Mouse (Mus musculus): Measurements from ENCODE around the gene Necab2. TPM values are rescaled to one million over a fixed set of nuclear protein-coding genes. Genes with fewer than 3 reads are reported as not detected.
A peak's percentile ranks its signal among the peaks of the same experiment; 100 is the strongest.

Gene Necab2
- polyA plus RNA-seq, 1 experiment from 2014 or later: 45.7 TPM

DNA sequence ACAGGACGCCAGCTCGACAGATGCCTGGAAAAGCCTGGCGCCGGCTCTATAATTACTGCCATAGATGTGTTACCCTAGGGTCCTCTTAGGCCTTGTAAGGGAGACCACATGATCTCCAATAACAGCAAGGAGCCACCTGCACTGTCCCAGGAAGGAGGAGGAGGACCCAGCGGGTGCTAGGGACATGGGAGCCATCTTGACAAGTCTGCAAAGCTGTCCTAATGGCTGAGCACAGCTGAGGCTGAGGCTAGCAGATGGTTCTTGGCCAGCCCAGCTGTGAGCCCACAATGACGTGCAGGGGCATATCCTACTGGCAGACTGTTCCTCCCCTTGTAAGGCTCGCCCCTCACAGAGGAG lies 6.6 kb upstream of the Necab2 start:
- no peak for ATAC-seq (ENCODE audit: low FRiP score, low TSS enrichment)
- H3K9ac ChIP-seq (replicated peaks; ENCODE audit: low read length): no peak overlapping the region

DNA sequence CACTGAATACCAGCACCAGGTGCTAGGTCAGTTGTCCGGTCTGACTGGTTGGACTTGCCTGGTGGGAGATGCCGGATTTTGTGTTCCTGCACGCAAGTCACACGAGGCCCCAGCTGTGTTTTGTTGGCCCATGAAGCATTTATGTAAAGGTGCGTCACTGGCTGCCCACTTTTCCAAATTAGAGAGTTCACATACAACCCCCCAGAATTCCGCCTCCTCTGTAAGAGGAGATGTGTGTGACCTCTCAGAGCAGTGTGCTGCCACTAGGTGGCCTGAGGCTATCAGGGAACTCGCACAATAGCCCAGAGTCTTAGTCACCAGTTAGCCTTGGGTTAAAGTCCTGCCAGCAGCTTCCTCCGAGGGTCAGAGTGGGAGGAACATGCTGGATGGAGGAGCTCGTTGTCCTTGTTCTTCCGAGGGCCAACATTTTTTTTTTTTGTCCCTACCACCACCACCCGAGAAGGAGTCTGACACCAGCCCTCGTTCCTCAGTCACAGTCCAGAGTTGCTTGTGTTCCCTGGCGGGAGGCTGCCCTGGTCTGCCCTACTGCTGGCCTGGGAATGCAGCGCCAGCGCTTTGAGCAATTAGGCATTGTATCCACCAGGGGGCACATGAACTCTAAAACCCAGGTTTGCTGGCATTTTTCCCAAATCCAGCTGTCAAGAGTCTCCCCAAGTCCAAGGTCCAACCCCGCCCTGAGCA lies 6.1 kb upstream of the Necab2 start:
- Histone ChIP-seq H3K4me2 (ENCODE audit: low read length) (no peak overlapping the region), H3K9ac (replicated peaks; ENCODE audit: low read length) (no peak overlapping the region), H3K27me3 (ENCODE audit: control insufficient read depth, insufficient read depth, low read length) (no peaks in the 10 kb centered on the region), H3K9me3 (ENCODE audit: control insufficient read depth, low read length) (no peaks in the 10 kb centered on the region), H3K27ac (replicated peaks; ENCODE audit: low read depth, low read length) (no peak overlapping the region), H3K4me3 (replicated peaks; ENCODE audit: low read depth, low read length) (no peak overlapping the region), H3K4me1 (ENCODE audit: control insufficient read depth, insufficient read depth, low read length) (no peaks in the 10 kb centered on the region), H3K36me3 (ENCODE audit: control insufficient read depth, insufficient read depth, low read length) (no peaks in the 10 kb centered on the region)
- ATAC-seq (ENCODE audit: low FRiP score, low TSS enrichment): 0 out of 2 replicates have a peak, but pooled peaks have one; percentile 40
- WGBS: 14% methylated on average over 16 of the region's 16 CpGs
- peak; percentile 92 for DNase-seq

More for the DNA sequence above, 6.6 kb upstream of the Necab2 start:
- H3K36me3 ChIP-seq (ENCODE audit: control insufficient read depth, insufficient read depth, low read length): no peaks in the 10 kb centered on the region
- 60% methylated on average over 7 of the region's 7 CpGs for WGBS
- H3K27me3 ChIP-seq (ENCODE audit: control insufficient read depth, insufficient read depth, low read length): no peaks in the 10 kb centered on the region
- no peak overlapping the region for H3K4me2 ChIP-seq (ENCODE audit: low read length)
- DNase-seq: no peak
- H3K9me3 ChIP-seq (ENCODE audit: control insufficient read depth, low read length): no peaks in the 10 kb centered on the region
- H3K27ac ChIP-seq (replicated peaks; ENCODE audit: low read depth, low read length): no peak overlapping the region
- no peak overlapping the region for H3K4me3 ChIP-seq (replicated peaks; ENCODE audit: low read depth, low read length)
- no peaks in the 10 kb centered on the region for H3K4me1 ChIP-seq (ENCODE audit: control insufficient read depth, insufficient read depth, low read length)

DNA sequence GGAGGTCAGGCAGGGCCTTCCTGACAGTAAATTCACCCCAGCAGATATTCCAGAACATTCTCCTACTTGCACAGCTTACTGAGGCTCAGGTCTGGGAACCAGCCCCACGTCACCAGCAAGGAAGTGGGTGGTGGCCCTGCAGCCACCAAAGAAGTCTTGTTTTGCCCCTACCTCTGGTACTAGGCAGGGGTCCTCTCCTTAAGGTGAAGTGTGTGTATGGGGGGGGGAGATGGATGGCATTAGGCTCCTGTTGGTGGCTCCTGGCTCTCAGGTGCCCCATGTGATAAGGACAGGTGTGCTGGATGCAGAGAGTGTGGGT lies 5.6 kb upstream of the Necab2 start:
- WGBS: 74% methylated on average over 1 of the region's 1 CpGs

DNA sequence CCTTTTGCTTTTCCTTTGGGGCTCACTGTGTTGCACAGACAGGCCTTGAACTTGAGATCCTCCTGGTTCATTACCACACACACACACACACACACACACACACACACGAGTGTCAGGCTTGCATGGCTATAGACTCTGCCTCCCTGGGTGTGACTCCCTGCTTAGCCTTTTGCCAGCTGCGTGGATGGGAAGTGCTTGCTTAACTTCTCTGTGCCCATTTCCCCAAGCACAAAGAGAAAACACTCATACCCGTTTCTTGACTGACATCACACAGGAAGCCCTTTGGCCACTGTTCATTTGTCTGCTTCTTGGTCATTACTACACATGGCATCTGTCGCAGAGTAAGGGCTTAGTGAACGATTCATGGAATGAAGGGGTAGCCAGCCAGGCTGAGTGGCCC lies 4.5 kb upstream of the Necab2 start:
- Histone ChIP-seq H3K4me2 (ENCODE audit: low read length) (no peak overlapping the region), H3K27me3 (ENCODE audit: control insufficient read depth, insufficient read depth, low read length) (no peaks in the 10 kb centered on the region), H3K9ac (replicated peaks; ENCODE audit: low read length) (no peak overlapping the region), H3K36me3 (ENCODE audit: control insufficient read depth, insufficient read depth, low read length) (no peaks in the 10 kb centered on the region), H3K27ac (replicated peaks; ENCODE audit: low read depth, low read length) (no peak overlapping the region), H3K9me3 (ENCODE audit: control insufficient read depth, low read length) (no peaks in the 10 kb centered on the region), H3K4me3 (replicated peaks; ENCODE audit: low read depth, low read length) (no peak overlapping the region), H3K4me1 (ENCODE audit: control insufficient read depth, insufficient read depth, low read length) (no peaks in the 10 kb centered on the region)
- 76% methylated on average over 5 of the region's 5 CpGs for WGBS
- DNase-seq (no peak), ATAC-seq (ENCODE audit: low FRiP score, low TSS enrichment) (no peak)

More for the DNA sequence above, 5.6 kb upstream of the Necab2 start:
- Histone ChIP-seq H3K36me3 (ENCODE audit: control insufficient read depth, insufficient read depth, low read length) (no peaks in the 10 kb centered on the region), H3K27me3 (ENCODE audit: control insufficient read depth, insufficient read depth, low read length) (no peaks in the 10 kb centered on the region), H3K27ac (replicated peaks; ENCODE audit: low read depth, low read length) (no peak overlapping the region), H3K4me3 (replicated peaks; ENCODE audit: low read depth, low read length) (no peak overlapping the region), H3K9me3 (ENCODE audit: control insufficient read depth, low read length) (no peaks in the 10 kb centered on the region), H3K4me1 (ENCODE audit: control insufficient read depth, insufficient read depth, low read length) (no peaks in the 10 kb centered on the region), H3K9ac (replicated peaks; ENCODE audit: low read length) (no peak overlapping the region), H3K4me2 (ENCODE audit: low read length) (no peak overlapping the region)
- 0 out of 2 replicates have a peak, but pooled peaks have one; percentile 18 for ATAC-seq (ENCODE audit: low FRiP score, low TSS enrichment)
- no peak for DNase-seq

DNA sequence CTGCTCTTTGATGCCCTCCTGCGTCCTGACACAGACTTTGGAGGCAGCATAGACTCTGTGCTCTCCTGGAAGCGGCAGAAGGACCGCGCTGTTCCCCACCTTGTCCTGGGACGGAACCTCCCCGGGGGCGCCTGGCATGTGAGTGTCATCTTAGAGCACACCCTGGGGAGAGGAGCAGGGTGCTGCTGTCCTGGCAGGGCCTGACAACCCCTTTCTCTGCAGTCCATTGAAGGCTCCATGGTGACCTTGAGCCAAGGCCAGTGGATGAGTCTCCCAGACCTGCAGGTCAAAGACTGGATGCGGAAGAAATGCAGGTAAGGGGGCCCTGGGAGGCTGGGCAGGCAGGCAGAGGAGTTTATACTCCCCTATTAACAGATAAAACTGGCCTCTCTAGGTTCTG lies 3.5 kb upstream of the Necab2 start:
- Histone ChIP-seq H3K9me3 (ENCODE audit: control insufficient read depth, low read length) (no peaks in the 10 kb centered on the region), H3K9ac (replicated peaks; ENCODE audit: low read length) (no peak overlapping the region), H3K27ac (replicated peaks; ENCODE audit: low read depth, low read length) (no peak overlapping the region), H3K36me3 (ENCODE audit: control insufficient read depth, insufficient read depth, low read length) (no peaks in the 10 kb centered on the region), H3K4me3 (replicated peaks; ENCODE audit: low read depth, low read length) (no peak overlapping the region), H3K27me3 (ENCODE audit: control insufficient read depth, insufficient read depth, low read length) (peaks cover 2% of the 10 kb centered on the region; the same call in 1 of the 2 replicates), H3K4me1 (ENCODE audit: control insufficient read depth, insufficient read depth, low read length) (no peaks in the 10 kb centered on the region), H3K4me2 (ENCODE audit: low read length) (no peak overlapping the region)
- 93% methylated on average over 8 of the region's 8 CpGs for WGBS
- ATAC-seq (ENCODE audit: low FRiP score, low TSS enrichment) (no peak), DNase-seq (no peak)

DNA sequence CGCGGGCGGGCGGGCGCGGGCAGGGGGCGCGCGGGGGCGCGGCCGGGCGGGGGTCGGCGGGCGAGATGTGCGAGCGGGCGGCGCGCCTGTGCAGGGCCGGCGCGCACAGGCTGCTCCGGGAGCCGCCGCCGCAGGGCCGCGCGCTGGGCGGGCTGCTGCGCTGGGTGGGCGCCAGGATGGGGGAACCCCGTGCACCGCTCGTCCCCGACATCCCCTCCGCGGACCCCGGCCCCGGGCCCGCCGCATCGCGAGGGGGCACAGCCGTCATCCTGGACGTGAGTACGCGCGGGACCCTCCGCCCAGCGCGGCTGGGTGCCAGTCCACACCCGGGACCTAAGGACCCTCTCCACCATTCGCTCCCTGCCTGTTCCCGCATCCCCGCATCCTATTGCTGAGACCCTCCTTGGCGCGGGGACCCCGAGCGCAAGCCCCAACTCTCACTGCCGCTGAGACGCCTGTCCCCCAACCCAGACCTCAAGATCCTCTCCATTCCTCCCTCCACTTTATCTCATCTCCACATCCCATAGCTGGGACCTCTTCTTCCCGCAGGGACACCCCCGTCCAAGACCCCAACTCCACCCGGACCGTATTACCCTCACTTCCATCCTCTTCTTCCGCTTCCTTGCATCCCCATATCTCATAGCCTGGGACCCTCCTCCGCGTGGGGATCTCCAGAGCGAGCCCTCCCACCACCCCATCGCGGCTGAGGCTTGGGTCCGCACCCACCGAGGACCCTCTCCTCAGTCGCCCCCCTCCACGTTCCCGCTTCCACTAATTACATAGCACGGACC lies 666 bp downstream of the Necab2 start:
- Histone ChIP-seq H3K9ac (replicated peaks; ENCODE audit: low read length) (peak overlapping the region; percentile 77), H3K4me2 (ENCODE audit: low read length) (peak overlapping the region; percentile 81), H3K27me3 (ENCODE audit: control insufficient read depth, insufficient read depth, low read length) (peaks cover 7% of the 10 kb centered on the region; the same call in 1 of the 2 replicates), H3K4me1 (ENCODE audit: control insufficient read depth, insufficient read depth, low read length) (no peaks in the 10 kb centered on the region), H3K27ac (replicated peaks; ENCODE audit: low read depth, low read length) (peak overlapping the region; percentile 49), H3K36me3 (ENCODE audit: control insufficient read depth, insufficient read depth, low read length) (no peaks in the 10 kb centered on the region), H3K4me3 (replicated peaks; ENCODE audit: low read depth, low read length) (peak overlapping the region; percentile 64), H3K9me3 (ENCODE audit: control insufficient read depth, low read length) (no peaks in the 10 kb centered on the region)
- WGBS: under 1% methylated on average over 41 of the region's 80 CpGs
- DNase-seq (peak; percentile 79), ATAC-seq (ENCODE audit: low FRiP score, low TSS enrichment) (peak; percentile 73)

DNA sequence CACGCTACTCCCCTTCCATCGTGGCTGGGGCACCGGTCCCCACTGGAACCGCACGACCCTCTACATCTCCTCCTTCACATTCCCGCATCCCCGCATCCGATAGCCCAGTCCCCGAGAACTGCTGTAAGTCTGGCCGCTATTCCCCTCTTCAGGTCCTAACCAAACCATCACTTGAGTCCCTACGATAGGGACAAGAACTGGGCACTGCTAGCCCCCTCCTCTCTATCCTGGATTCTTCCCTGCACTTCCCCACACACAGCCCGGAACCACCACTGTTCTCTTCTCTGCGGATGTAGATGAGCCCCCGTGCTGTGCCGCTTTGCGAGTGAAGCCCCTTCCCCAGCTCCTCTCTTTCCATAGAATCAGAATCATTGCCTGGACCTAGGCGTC lies 1.3 kb downstream of the Necab2 start:
- Histone ChIP-seq H3K4me1 (ENCODE audit: control insufficient read depth, insufficient read depth, low read length) (no peaks in the 10 kb centered on the region), H3K4me2 (ENCODE audit: low read length) (peak overlapping the region; percentile 81), H3K9me3 (ENCODE audit: control insufficient read depth, low read length) (no peaks in the 10 kb centered on the region), H3K36me3 (ENCODE audit: control insufficient read depth, insufficient read depth, low read length) (no peaks in the 10 kb centered on the region), H3K9ac (replicated peaks; ENCODE audit: low read length) (peak overlapping the region; percentile 77), H3K27ac (replicated peaks; ENCODE audit: low read depth, low read length) (peak overlapping the region; percentile 20; the same call in 1 of the 2 replicates), H3K4me3 (replicated peaks; ENCODE audit: low read depth, low read length) (peak overlapping the region; percentile 64), H3K27me3 (ENCODE audit: control insufficient read depth, insufficient read depth, low read length) (peaks cover 7% of the 10 kb centered on the region; the same call in 1 of the 2 replicates)
- under 1% methylated on average over 17 of the region's 17 CpGs for WGBS
- peak; percentile 37 for DNase-seq
- no peak for ATAC-seq (ENCODE audit: low FRiP score, low TSS enrichment)

DNA sequence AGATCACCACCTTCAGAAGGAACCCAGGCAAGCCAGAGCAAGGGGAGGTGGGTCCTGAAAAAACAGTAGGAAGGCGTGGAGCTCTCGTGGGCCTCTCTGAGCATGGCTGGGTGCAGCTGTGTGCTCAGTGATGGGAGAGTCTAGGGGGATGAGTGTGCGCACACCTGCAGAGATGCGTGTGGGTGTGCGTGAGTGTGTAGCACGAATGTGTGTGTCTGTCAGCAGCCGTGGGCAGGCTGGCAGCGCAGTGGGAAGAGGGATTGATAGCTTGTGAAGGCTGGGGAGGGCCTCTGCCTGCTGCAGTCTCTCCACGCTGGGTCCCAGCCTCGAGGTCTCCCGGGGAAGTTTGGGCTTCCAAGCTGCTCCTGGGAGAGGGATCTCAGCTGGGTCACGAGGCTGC lies 3.1 kb downstream of the Necab2 start:
- no peak overlapping the region for H3K9ac ChIP-seq (replicated peaks; ENCODE audit: low read length)
- no peak overlapping the region for H3K4me2 ChIP-seq (ENCODE audit: low read length)
- H3K27me3 ChIP-seq (ENCODE audit: control insufficient read depth, insufficient read depth, low read length): peaks cover 7% of the 10 kb centered on the region; the same call in 1 of the 2 replicates
- WGBS: 80% methylated on average over 12 of the region's 12 CpGs
- no peaks in the 10 kb centered on the region for H3K4me1 ChIP-seq (ENCODE audit: control insufficient read depth, insufficient read depth, low read length)
- no peak for ATAC-seq (ENCODE audit: low FRiP score, low TSS enrichment)
- H3K27ac ChIP-seq (replicated peaks; ENCODE audit: low read depth, low read length): no peak overlapping the region
- H3K36me3 ChIP-seq (ENCODE audit: control insufficient read depth, insufficient read depth, low read length): no peaks in the 10 kb centered on the region
- DNase-seq: no peak
- no peak overlapping the region for H3K4me3 ChIP-seq (replicated peaks; ENCODE audit: low read depth, low read length)
- H3K9me3 ChIP-seq (ENCODE audit: control insufficient read depth, low read length): no peaks in the 10 kb centered on the region

DNA sequence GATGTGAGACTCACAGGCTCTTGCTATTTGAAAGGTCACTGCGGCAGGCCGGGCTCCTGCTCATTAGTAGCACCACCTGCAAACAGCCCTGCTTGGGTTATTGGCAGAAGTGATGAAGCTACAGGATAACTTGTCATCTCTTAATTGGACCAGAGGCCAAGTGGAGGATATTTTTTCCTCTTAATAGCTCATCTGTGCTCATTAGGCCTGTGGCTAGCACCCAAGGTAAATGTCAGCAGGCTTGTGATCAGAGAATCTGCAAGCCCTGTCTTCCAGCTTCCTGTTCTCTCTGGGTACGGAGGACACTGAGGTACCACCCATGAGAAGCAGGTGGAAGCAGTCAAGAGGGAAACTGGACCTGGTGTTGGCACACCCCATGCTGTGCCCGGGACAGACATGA lies 4.6 kb downstream of the Necab2 start:
- H3K27ac ChIP-seq (replicated peaks; ENCODE audit: low read depth, low read length): no peak overlapping the region
- no peak overlapping the region for H3K4me3 ChIP-seq (replicated peaks; ENCODE audit: low read depth, low read length)
- 83% methylated on average over 4 of the region's 4 CpGs for WGBS
- no peak for DNase-seq
- no peaks in the 10 kb centered on the region for H3K9me3 ChIP-seq (ENCODE audit: control insufficient read depth, low read length)
- no peak overlapping the region for H3K9ac ChIP-seq (replicated peaks; ENCODE audit: low read length)
- peaks cover 7% of the 10 kb centered on the region; the same call in 1 of the 2 replicates for H3K27me3 ChIP-seq (ENCODE audit: control insufficient read depth, insufficient read depth, low read length)
- H3K4me1 ChIP-seq (ENCODE audit: control insufficient read depth, insufficient read depth, low read length): no peaks in the 10 kb centered on the region
- no peaks in the 10 kb centered on the region for H3K36me3 ChIP-seq (ENCODE audit: control insufficient read depth, insufficient read depth, low read length)
- no peak for ATAC-seq (ENCODE audit: low FRiP score, low TSS enrichment)
- H3K4me2 ChIP-seq (ENCODE audit: low read length): no peak overlapping the region
